Mouse (Mus musculus) ES-E14 (cell line): Measurements from ENCODE around the gene Gin1. TPM values are rescaled to one million over a fixed set of nuclear protein-coding genes. Genes with fewer than 3 reads are reported as not detected.
"Not testable (repeated sequence)": the region's sequence is repeated elsewhere in the genome, so short reads cannot be mapped to it uniquely, and the experiment has no call there.

ENCODE experiments used
- DNase-seq: peaks from one replicate; pipeline ENCODE4 v3.0.0-alpha.2; 2013; ENCODE audit warnings: low read depth, low spot score
- H3K27ac ChIP-seq: 2 replicates; pipeline ENCODE4 v1.5.1; 2012; ENCODE audit warnings: low read depth, mild to moderate bottlenecking, low read length, moderate library complexity, mixed read lengths; ENCODE audit not compliant: poor library complexity, insufficient read depth, severe bottlenecking
- H3K36me3 ChIP-seq: 2 replicates; pipeline ENCODE4 v1.6.1; 2012; ENCODE audit warnings: mild to moderate bottlenecking, low read length, moderate library complexity, mixed read lengths; ENCODE audit not compliant: control insufficient read depth, poor library complexity, insufficient read depth, severe bottlenecking
- H3K4me1 ChIP-seq, 2 experiments: fragments of 150-350 bp in 1 of 2; sonication (generic) in 1 of 2; 2 replicates each; pipeline ENCODE4 v1.6.1; 2012; ENCODE audit warnings: low read length in 2 of 2, mild to moderate bottlenecking in 1 of 2, mixed read lengths in 1 of 2; ENCODE audit not compliant: control insufficient read depth in 2 of 2, insufficient read depth in 2 of 2, poor library complexity in 1 of 2
- H3K4me3 ChIP-seq, 2 experiments: fragments of 150-350 bp in 1 of 2; sonication (generic) in 1 of 2; 2 replicates each; pipeline ENCODE4 v1.5.1; 2012; ENCODE audit warnings: low read length in 2 of 2, low read depth in 1 of 2, mild to moderate bottlenecking in 1 of 2, mixed read lengths in 1 of 2; ENCODE audit not compliant: insufficient read depth in 1 of 2, poor library complexity in 1 of 2, severe bottlenecking in 1 of 2
- H3K9ac ChIP-seq: 2 replicates; pipeline ENCODE4 v1.6.1; 2012; ENCODE audit warnings: low read depth, mild to moderate bottlenecking, low read length, mixed read lengths; ENCODE audit not compliant: poor library complexity, insufficient read depth, severe bottlenecking
- H3K9me3 ChIP-seq: fragments of 150-350 bp; sonication (generic); 2 replicates; pipeline ENCODE4 v1.6.1; 2012; ENCODE audit warnings: low read depth, mild to moderate bottlenecking, low read length; ENCODE audit not compliant: control insufficient read depth, insufficient read depth
- CHD2 ChIP-seq: IDR thresholded peaks from 2 replicates; pipeline ENCODE4 v1.6.1; 2014; ENCODE audit warnings: mild to moderate bottlenecking, low read depth, low read length, inconsistent platforms
- HCFC1 ChIP-seq: IDR thresholded peaks from 2 replicates; pipeline ENCODE4 v1.6.1; 2012; ENCODE audit warnings: low read length, inconsistent platforms, borderline replicate concordance; ENCODE audit not compliant: insufficient read depth
- MAFK ChIP-seq: IDR thresholded peaks from 2 replicates; pipeline ENCODE4 v1.6.1; 2014; ENCODE audit warnings: mild to moderate bottlenecking, low read depth, low read length, inconsistent platforms; ENCODE audit not compliant: insufficient read depth
- ZC3H11A ChIP-seq: IDR thresholded peaks from 2 replicates; pipeline ENCODE4 v1.6.1; 2012; ENCODE audit warnings: low read depth, mild to moderate bottlenecking, inconsistent platforms, low read length, borderline replicate concordance
- ZNF384 ChIP-seq: IDR thresholded peaks from 2 replicates; pipeline ENCODE4 v1.6.1; 2012; ENCODE audit warnings: low read depth, low read length, inconsistent platforms
- in situ Hi-C, 2 experiments: fragments of 600-800 bp; cut with MboI; formaldehyde crosslinking; loops; one replicate each; pipeline ENCODE4 v1.15.1; 2025; ENCODE audit warnings: low sequenced_read_pairs in 2 of 2, inconsistent platforms in 1 of 2; ENCODE audit not compliant: unreplicated experiment in 2 of 2
- total RNA-seq: library from RNA; depleted of rRNA; stranded (reverse); fragments of 300-350 nt; gene quantifications from 2 replicates; pipeline ENCODE4 v1.2.3, GENCODE M21; 2012

Gin1 gene
- total RNA-seq, 1 experiment: 8.6 TPM

DNA sequence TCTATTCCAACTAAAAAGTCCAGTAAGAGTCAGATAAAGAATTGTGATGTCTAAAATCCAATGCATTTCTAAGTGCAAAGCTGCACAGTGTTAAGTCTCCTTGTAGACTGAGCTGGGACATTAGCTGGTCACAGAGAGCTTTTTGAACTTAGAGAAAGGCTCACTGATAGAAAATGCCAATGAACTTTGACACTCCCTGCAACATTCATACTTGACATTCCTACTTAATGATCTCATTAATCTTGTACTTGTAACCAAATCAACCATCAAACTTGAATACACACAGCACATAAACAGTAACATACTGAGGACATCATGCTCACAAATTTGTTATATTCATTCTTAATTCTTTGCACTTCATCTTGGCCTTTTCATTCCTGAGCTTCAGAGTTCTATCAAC, 10.1 kb upstream of the Gin1 start:
- no peaks in the 10 kb centered on the region for H3K4me1 ChIP-seq
- in situ Hi-C loops: no loop called here
- no peak for DNase-seq
- H3K36me3 ChIP-seq: no peaks in the 10 kb centered on the region
- H3K4me3 ChIP-seq: no peak overlapping the region
- TF ChIP-seq CHD2: no peak
- no peak for TF ChIP-seq HCFC1
- TF ChIP-seq ZNF384: no peak
- no peak for TF ChIP-seq ZC3H11A
- no peak for TF ChIP-seq MAFK
- no peaks in the 10 kb centered on the region for H3K9me3 ChIP-seq
- no peak overlapping the region for H3K9ac ChIP-seq
- H3K27ac ChIP-seq: no peak overlapping the region

DNA sequence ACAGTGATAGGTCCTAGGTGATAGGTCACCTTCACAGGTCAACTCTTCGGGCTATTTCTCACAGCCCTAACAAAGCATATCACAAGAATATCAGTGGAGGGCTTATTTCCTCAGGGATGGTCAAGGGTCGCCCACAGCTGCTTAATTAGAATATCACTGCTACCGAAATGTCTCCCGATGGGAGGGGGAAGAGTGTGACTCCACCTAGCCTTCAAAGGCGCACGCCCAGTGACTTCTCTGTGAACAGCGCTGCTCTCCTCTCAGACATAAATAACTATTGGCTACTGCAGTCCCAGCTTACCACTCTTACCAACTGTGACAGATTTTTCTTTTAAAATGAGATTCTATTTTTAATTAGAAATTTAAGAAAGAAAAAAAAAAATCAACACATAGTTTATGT, 9.4 kb upstream of the Gin1 start:
- Histone ChIP-seq H3K27ac (no peak overlapping the region), H3K9ac (no peak overlapping the region), H3K4me3 (no peak overlapping the region), H3K4me1 (no peaks in the 10 kb centered on the region), H3K36me3 (no peaks in the 10 kb centered on the region), H3K9me3 (no peaks in the 10 kb centered on the region)
- DNase-seq: no peak
- TF ChIP-seq MAFK (no peak), ZC3H11A (no peak)
- in situ Hi-C loops: no loop called here

DNA sequence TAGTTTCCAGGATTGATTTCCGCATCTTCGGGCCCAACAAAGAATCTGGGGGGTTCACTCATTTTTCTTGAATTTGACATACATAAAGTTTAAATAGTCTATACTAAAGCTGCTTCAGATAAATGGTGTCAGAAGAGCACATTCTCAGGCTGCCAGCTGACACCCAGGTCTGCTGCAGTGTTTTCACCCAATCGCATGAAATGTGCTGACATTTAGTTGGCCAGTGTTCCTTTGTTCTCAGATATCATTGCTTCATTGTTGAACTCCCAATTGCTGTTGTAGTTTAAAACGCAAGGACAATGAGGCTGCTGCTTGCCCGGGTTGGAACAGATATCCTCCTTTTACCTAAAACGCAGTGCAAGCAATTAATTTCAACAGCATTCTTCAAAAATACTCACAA, 8.5 kb upstream of the Gin1 start:
- no peaks in the 10 kb centered on the region for H3K9me3 ChIP-seq
- no peak overlapping the region for H3K4me3 ChIP-seq
- H3K36me3 ChIP-seq: no peaks in the 10 kb centered on the region
- no peak for DNase-seq
- TF ChIP-seq HCFC1 (no peak), CHD2 (no peak), ZC3H11A (no peak)
- no peak overlapping the region for H3K9ac ChIP-seq
- in situ Hi-C loops: no loop called here
- no peak overlapping the region for H3K27ac ChIP-seq
- H3K4me1 ChIP-seq: no peaks in the 10 kb centered on the region

DNA sequence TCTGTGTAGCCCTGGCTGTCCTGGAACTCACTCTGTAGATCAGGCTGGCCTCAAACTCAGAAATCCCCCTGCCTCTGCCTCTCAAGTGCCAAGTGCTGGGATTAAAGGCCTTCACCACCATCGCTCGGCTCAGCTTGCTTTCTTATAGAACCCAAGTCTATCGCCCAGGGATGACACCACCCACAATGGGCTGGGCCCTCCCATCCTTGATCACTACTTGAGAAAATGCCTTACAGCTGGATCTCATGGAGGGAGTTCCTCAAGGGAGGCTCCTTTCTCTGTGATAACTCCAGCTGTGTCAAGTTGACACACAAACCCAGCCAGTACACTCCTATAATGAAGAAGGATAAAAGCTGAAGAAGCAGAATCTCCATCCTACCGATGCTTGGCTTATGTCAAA, 4.3 kb upstream of the Gin1 start:
- in situ Hi-C loops, H3K27ac ChIP-seq: not testable (repeated sequence)

DNA sequence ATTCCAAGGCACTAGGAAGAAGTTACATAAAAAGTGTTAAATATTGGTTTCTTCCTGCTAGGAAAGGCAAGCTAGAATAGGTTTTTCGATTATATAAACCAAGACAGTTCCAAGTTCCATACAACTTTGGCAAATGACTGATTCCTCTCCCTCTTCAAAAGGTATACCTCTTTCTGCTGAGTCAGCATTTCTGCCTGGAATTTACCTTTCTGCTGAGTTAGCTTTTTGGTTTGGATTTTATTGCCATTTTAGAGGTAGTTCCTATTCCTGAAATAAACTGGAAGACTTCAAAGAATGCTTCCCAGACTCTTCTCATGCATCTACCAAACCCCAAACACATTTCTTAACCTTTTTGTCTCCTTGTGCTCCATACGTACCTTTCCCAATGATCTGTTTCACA, 1.9 kb upstream of the Gin1 start:
- Histone ChIP-seq H3K4me3 (no peak overlapping the region), H3K9ac (no peak overlapping the region), H3K36me3 (no peaks in the 10 kb centered on the region), H3K9me3 (no peaks in the 10 kb centered on the region), H3K4me1 (peaks cover 0 to 6% of the 10 kb centered on the region in 2 experiments; a peak in 1 of 4 replicates), H3K27ac (no peak overlapping the region)
- in situ Hi-C loops: no loop called here
- DNase-seq: no peak
- TF ChIP-seq HCFC1: no peak
- no peak for TF ChIP-seq ZC3H11A
- peak; percentile 100 for TF ChIP-seq MAFK
- no peak for TF ChIP-seq ZNF384
- no peak for TF ChIP-seq CHD2

More for the DNA sequence above, 4.3 kb upstream of the Gin1 start:
- not testable (repeated sequence) for H3K4me3 ChIP-seq, H3K9ac ChIP-seq, H3K36me3 ChIP-seq, H3K4me1 ChIP-seq, DNase-seq, H3K9me3 ChIP-seq
